Mouse (Mus musculus) myocyte (in vitro differentiated cells): ENCODE data around the gene Lefty1.

ENCODE experiments used
- E2F4 ChIP-seq: IDR thresholded peaks from one replicate; pipeline ENCODE4 v1.6.1; 2011; ENCODE audit warnings: mild to moderate bottlenecking, control low read depth, moderate library complexity; ENCODE audit not compliant: insufficient read depth
- MAX ChIP-seq: IDR thresholded peaks from one replicate; pipeline ENCODE4 v1.6.1; 2011; ENCODE audit warnings: low read depth, mild to moderate bottlenecking, control low read depth
- POLR2A ChIP-seq: IDR thresholded peaks from one replicate; pipeline ENCODE4 v1.6.1; 2011; ENCODE audit warnings: low read depth, mild to moderate bottlenecking, control low read depth, moderate library complexity; ENCODE audit not compliant: insufficient read length
- POLR2AphosphoS2 ChIP-seq: IDR thresholded peaks from one replicate; pipeline ENCODE4 v1.6.1; 2011; ENCODE audit warnings: low read depth, control low read depth; ENCODE audit not compliant: insufficient read length
- SRF ChIP-seq: IDR thresholded peaks from one replicate; pipeline ENCODE4 v1.6.1; 2011; ENCODE audit warnings: low read depth; ENCODE audit not compliant: control insufficient read depth, insufficient read length
- TCF3 ChIP-seq: IDR thresholded peaks from one replicate; pipeline ENCODE4 v1.6.1; 2011; ENCODE audit warnings: low read depth, control low read depth; ENCODE audit not compliant: insufficient read length
- USF1 ChIP-seq: IDR thresholded peaks from one replicate; pipeline ENCODE4 v1.6.1; 2011; ENCODE audit warnings: low read depth, mild to moderate bottlenecking, control low read depth, moderate library complexity

- TF ChIP-seq E2F4: no peak
- no peak for TF ChIP-seq USF1
- no peak for TF ChIP-seq POLR2A
- TF ChIP-seq TCF3: no peak
- TF ChIP-seq POLR2AphosphoS2: no peak
- no peak for TF ChIP-seq MAX
- no peak for TF ChIP-seq SRF
Observed at GRCm38 (mm10) chr1:180905876-180906275, 28.9 kb upstream of the Lefty1 start.
